Mouse (Mus musculus) intestine, embryonic 16.5 days (tissue): ENCODE measurements around the gene Map3k20. TPM values are rescaled to one million over a fixed set of nuclear protein-coding genes. Genes with fewer than 3 reads are reported as not detected.

Experiments
- ATAC-seq: fragments of 200-750 bp; cut with Nextera tagmentation; 2 replicates; pipeline ENCODE4 v1.8.0; 2017; ENCODE audit warnings: moderate TSS enrichment, moderate library complexity
- H3K27ac ChIP-seq: fragments of 300-500 bp; sonication (generic); 2 replicates; pipeline ENCODE4 v1.5.1; 2014; ENCODE audit warnings: mild to moderate bottlenecking, low read length
- H3K27me3 ChIP-seq: fragments of 300-500 bp; sonication (generic); replicated peaks from 2 replicates; pipeline ENCODE4 v1.6.1; 2014; ENCODE audit warnings: low read length, control low read depth, mixed read lengths; ENCODE audit not compliant: control insufficient read depth, insufficient read depth
- H3K36me3 ChIP-seq: fragments of 300-500 bp; sonication (generic); 2 replicates; pipeline ENCODE4 v1.6.1; 2014; ENCODE audit warnings: low read length, control low read depth; ENCODE audit not compliant: control insufficient read depth, insufficient read depth
- H3K4me1 ChIP-seq: fragments of 300-500 bp; sonication (generic); 2 replicates; pipeline ENCODE4 v1.6.1; 2014; ENCODE audit warnings: low read length, control low read depth, mixed read lengths; ENCODE audit not compliant: control insufficient read depth, insufficient read depth
- H3K4me2 ChIP-seq: fragments of 300-500 bp; sonication (generic); 2 replicates; pipeline ENCODE4 v1.6.1; 2014; ENCODE audit warnings: low read depth, low read length, control low read depth
- H3K4me3 ChIP-seq: fragments of 300-500 bp; sonication (generic); 2 replicates; pipeline ENCODE4 v1.5.1; 2014; ENCODE audit warnings: mild to moderate bottlenecking, low read length
- H3K9ac ChIP-seq: fragments of 300-500 bp; sonication (generic); 2 replicates; pipeline ENCODE4 v1.6.1; 2014; ENCODE audit warnings: low read depth, low read length
- H3K9me3 ChIP-seq: fragments of 300-500 bp; sonication (generic); 2 replicates; pipeline ENCODE4 v1.6.1; 2016; ENCODE audit warnings: low read length, control low read depth; ENCODE audit not compliant: control insufficient read depth
- WGBS: fragments of 180-500 bp; shearing (Covaris S2); extraction: QIAGEN DNeasy Blood & Tissue Kit; methylation state at CpG from one replicate; pipeline ENCODE4 v1.1.7; 2014; 5-methylcytosine and 5-hydroxymethylcytosine counted together
- polyA plus RNA-seq: library from polyadenylated mRNA; unstranded; fragments of >200 nt; fragmentation: Nextera tagmentation; extraction: Ambion mirVana; gene quantifications from 2 replicates; pipeline ENCODE4 v1.2.1, GENCODE M21; 2015

The Map3k20 gene
- polyA plus RNA-seq, 1 experiment from 2014 or later = 13.8 TPM

- Histone ChIP-seq H3K36me3 (no peaks in the 10 kb centered on the region; the same call in 1 of the 2 replicates), H3K4me1 (no peaks in the 10 kb centered on the region), H3K9me3 (no peaks in the 10 kb centered on the region), H3K9ac (no peak overlapping the region), H3K27ac (no peak overlapping the region), H3K4me3 (no peak overlapping the region), H3K27me3 (no peaks in the 10 kb centered on the region), H3K4me2 (no peak overlapping the region)
- 56% methylated on average over 6 of the region's 6 CpGs for WGBS
- ATAC-seq = no peak
Measured at GRCm38 (mm10) chr2:72326491-72326890, 41.1 kb downstream of the Map3k20 start.

- H3K27me3 ChIP-seq = no peaks in the 10 kb centered on the region
- no peak for ATAC-seq
- H3K4me3 ChIP-seq = no peak overlapping the region
- 76% methylated on average over 3 of the region's 3 CpGs for WGBS
- no peaks in the 10 kb centered on the region for H3K4me1 ChIP-seq
- H3K9me3 ChIP-seq = no peaks in the 10 kb centered on the region
- no peak overlapping the region for H3K27ac ChIP-seq
- H3K4me2 ChIP-seq = no peak overlapping the region
- H3K9ac ChIP-seq = no peak overlapping the region
- H3K36me3 ChIP-seq = no peaks in the 10 kb centered on the region; the same call in 1 of the 2 replicates
Measured at GRCm38 (mm10) chr2:72328435-72328834, 43.0 kb downstream of the Map3k20 start.

GRCm38 (mm10) chr2:72330955-72331481, 45.6 kb downstream of the Map3k20 start:
- no peak overlapping the region for H3K4me2 ChIP-seq
- no peaks in the 10 kb centered on the region for H3K27me3 ChIP-seq
- H3K9ac ChIP-seq = no peak overlapping the region
- ATAC-seq = no peak
- no peak overlapping the region for H3K27ac ChIP-seq
- no peak overlapping the region for H3K4me3 ChIP-seq
- no peaks in the 10 kb centered on the region for H3K4me1 ChIP-seq
- H3K9me3 ChIP-seq = no peaks in the 10 kb centered on the region
- H3K36me3 ChIP-seq = no peaks in the 10 kb centered on the region; the same call in 1 of the 2 replicates
- 75% methylated on average over 12 of the region's 12 CpGs for WGBS

- Histone ChIP-seq H3K27ac (no peak overlapping the region), H3K4me1 (no peaks in the 10 kb centered on the region), H3K36me3 (no peaks in the 10 kb centered on the region; the same call in 1 of the 2 replicates), H3K9me3 (no peaks in the 10 kb centered on the region), H3K27me3 (no peaks in the 10 kb centered on the region), H3K9ac (no peak overlapping the region), H3K4me2 (no peak overlapping the region), H3K4me3 (no peak overlapping the region)
- ATAC-seq = no peak
- 80% methylated on average over 4 of the region's 4 CpGs for WGBS
Measured at GRCm38 (mm10) chr2:72332067-72332466, 46.6 kb downstream of the Map3k20 start.

- Histone ChIP-seq H3K27ac (no peak overlapping the region), H3K9me3 (no peaks in the 10 kb centered on the region), H3K36me3 (no peaks in the 10 kb centered on the region; the same call in 1 of the 2 replicates), H3K4me1 (no peaks in the 10 kb centered on the region), H3K4me2 (no peak overlapping the region), H3K9ac (no peak overlapping the region), H3K27me3 (no peaks in the 10 kb centered on the region), H3K4me3 (no peak overlapping the region)
- WGBS = 70% methylated on average over 3 of the region's 3 CpGs
- no peak for ATAC-seq
Measured at GRCm38 (mm10) chr2:72333210-72333609, 47.8 kb downstream of the Map3k20 start.

GRCm38 (mm10) chr2:72336840-72337239, 51.4 kb downstream of the Map3k20 start:
- Histone ChIP-seq H3K27ac (no peak overlapping the region), H3K4me3 (no peak overlapping the region), H3K27me3 (no peaks in the 10 kb centered on the region), H3K36me3 (no peaks in the 10 kb centered on the region), H3K9me3 (peaks cover under 1% of the 10 kb centered on the region; the same call in 1 of the 2 replicates), H3K9ac (no peak overlapping the region), H3K4me2 (no peak overlapping the region), H3K4me1 (no peaks in the 10 kb centered on the region)
- 81% methylated on average over 3 of the region's 3 CpGs for WGBS
- no peak for ATAC-seq

- WGBS = 87% methylated on average over 3 of the region's 3 CpGs
- ATAC-seq = no peak
- Histone ChIP-seq H3K36me3 (no peaks in the 10 kb centered on the region), H3K4me2 (no peak overlapping the region), H3K27me3 (no peaks in the 10 kb centered on the region), H3K9me3 (peaks cover 2% of the 10 kb centered on the region; the same call in 1 of the 2 replicates), H3K4me3 (no peak overlapping the region), H3K4me1 (no peaks in the 10 kb centered on the region; the same call in 1 of the 2 replicates), H3K9ac (no peak overlapping the region), H3K27ac (no peak overlapping the region)
Measured at GRCm38 (mm10) chr2:72345281-72345680, 59.8 kb downstream of the Map3k20 start.

- Histone ChIP-seq H3K27ac (no peak overlapping the region), H3K9ac (no peak overlapping the region), H3K36me3 (no peaks in the 10 kb centered on the region), H3K4me2 (no peak overlapping the region), H3K27me3 (no peaks in the 10 kb centered on the region), H3K4me3 (no peak overlapping the region), H3K4me1 (no peaks in the 10 kb centered on the region; the same call in 1 of the 2 replicates), H3K9me3 (no peaks in the 10 kb centered on the region)
- WGBS = 86% methylated on average over 5 of the region's 5 CpGs
- ATAC-seq = no peak
Measured at GRCm38 (mm10) chr2:72351329-72351728, 65.9 kb downstream of the Map3k20 start.

GRCm38 (mm10) chr2:72351776-72352175, 66.3 kb downstream of the Map3k20 start:
- Histone ChIP-seq H3K27ac (no peak overlapping the region), H3K4me1 (no peaks in the 10 kb centered on the region; the same call in 1 of the 2 replicates), H3K4me2 (no peak overlapping the region), H3K27me3 (no peaks in the 10 kb centered on the region), H3K4me3 (no peak overlapping the region), H3K9me3 (no peaks in the 10 kb centered on the region), H3K9ac (no peak overlapping the region), H3K36me3 (no peaks in the 10 kb centered on the region; the same call in 1 of the 2 replicates)
- no peak for ATAC-seq
- 95% methylated on average over 8 of the region's 8 CpGs for WGBS

GRCm38 (mm10) chr2:72352756-72353155, 67.3 kb downstream of the Map3k20 start:
- no peaks in the 10 kb centered on the region; the same call in 1 of the 2 replicates for H3K36me3 ChIP-seq
- ATAC-seq = no peak
- no peak overlapping the region for H3K4me2 ChIP-seq
- no peaks in the 10 kb centered on the region for H3K9me3 ChIP-seq
- no peak overlapping the region for H3K27ac ChIP-seq
- H3K4me1 ChIP-seq = no peaks in the 10 kb centered on the region; the same call in 1 of the 2 replicates
- H3K4me3 ChIP-seq = no peak overlapping the region
- H3K9ac ChIP-seq = no peak overlapping the region
- no peaks in the 10 kb centered on the region for H3K27me3 ChIP-seq
